Mouse (Mus musculus): Measurements from ENCODE around the gene Iffo2. TPM values are rescaled to one million over a fixed set of nuclear protein-coding genes. Genes with fewer than 3 reads are reported as not detected.

Gene Iffo2
- polyA plus RNA-seq, 1 experiment from 2014 or later, result 2.4 TPM

GRCm38 (mm10) chr4:139492258-139492833, 38.0 kb upstream of the Iffo2 start:
- ATAC-seq (replicated peaks; ENCODE audit: extremely low read depth, insufficient read depth, low FRiP score), result peak; percentile 17; the same call in 1 of the 2 replicates
- 0 out of 2 replicates have a peak, but pooled peaks cover 6% of the 10 kb centered on the region for H3K4me1 ChIP-seq (ENCODE audit: control insufficient read depth, insufficient read depth, low read length)
- H3K36me3 ChIP-seq (ENCODE audit: control insufficient read depth, insufficient read depth), result peaks cover 30% of the 10 kb centered on the region
- 40% methylated on average over 3 of the region's 3 CpGs for WGBS
- H3K4me2 ChIP-seq (ENCODE audit: low read depth, low read length), result no peak overlapping the region
- H3K9ac ChIP-seq (ENCODE audit: low read length), result no peak overlapping the region
- H3K27ac ChIP-seq (ENCODE audit: low read length), result no peak overlapping the region
- H3K27me3 ChIP-seq (ENCODE audit: control insufficient read depth, insufficient read depth, low read length), result no peaks in the 10 kb centered on the region
- H3K9me3 ChIP-seq (replicated peaks; ENCODE audit: control insufficient read depth, low read length), result no peaks in the 10 kb centered on the region
- H3K4me3 ChIP-seq (ENCODE audit: low read length), result no peak overlapping the region

GRCm38 (mm10) chr4:139493227-139494025, 36.9 kb upstream of the Iffo2 start:
- ATAC-seq (replicated peaks; ENCODE audit: extremely low read depth, insufficient read depth, low FRiP score), result no peak

GRCm38 (mm10) chr4:139500814-139501213, 29.5 kb upstream of the Iffo2 start:
- no peak for ATAC-seq (replicated peaks; ENCODE audit: extremely low read depth, insufficient read depth, low FRiP score)

More at GRCm38 (mm10) chr4:139493227-139494025, 36.9 kb upstream of the Iffo2 start:
- Histone ChIP-seq H3K9me3 (replicated peaks; ENCODE audit: control insufficient read depth, low read length) (no peaks in the 10 kb centered on the region), H3K4me2 (ENCODE audit: low read depth, low read length) (no peak overlapping the region), H3K27me3 (ENCODE audit: control insufficient read depth, insufficient read depth, low read length) (no peaks in the 10 kb centered on the region), H3K36me3 (ENCODE audit: control insufficient read depth, insufficient read depth) (peaks cover 22% of the 10 kb centered on the region), H3K4me1 (ENCODE audit: control insufficient read depth, insufficient read depth, low read length) (0 out of 2 replicates have a peak, but pooled peaks cover 6% of the 10 kb centered on the region), H3K9ac (ENCODE audit: low read length) (no peak overlapping the region), H3K4me3 (ENCODE audit: low read length) (no peak overlapping the region), H3K27ac (ENCODE audit: low read length) (no peak overlapping the region)
- 63% methylated on average over 9 of the region's 9 CpGs for WGBS

GRCm38 (mm10) chr4:139501702-139502101, 28.6 kb upstream of the Iffo2 start:
- Histone ChIP-seq H3K4me3 (ENCODE audit: low read length) (no peak overlapping the region), H3K27me3 (ENCODE audit: control insufficient read depth, insufficient read depth, low read length) (no peaks in the 10 kb centered on the region), H3K4me1 (ENCODE audit: control insufficient read depth, insufficient read depth, low read length) (no peaks in the 10 kb centered on the region), H3K27ac (ENCODE audit: low read length) (no peak overlapping the region), H3K36me3 (ENCODE audit: control insufficient read depth, insufficient read depth) (no peaks in the 10 kb centered on the region), H3K4me2 (ENCODE audit: low read depth, low read length) (no peak overlapping the region), H3K9me3 (replicated peaks; ENCODE audit: control insufficient read depth, low read length) (peaks cover 3% of the 10 kb centered on the region), H3K9ac (ENCODE audit: low read length) (no peak overlapping the region)
- 77% methylated on average over 6 of the region's 6 CpGs for WGBS
- ATAC-seq (replicated peaks; ENCODE audit: extremely low read depth, insufficient read depth, low FRiP score), result no peak

More at GRCm38 (mm10) chr4:139500814-139501213, 29.5 kb upstream of the Iffo2 start:
- H3K36me3 ChIP-seq (ENCODE audit: control insufficient read depth, insufficient read depth), result no peaks in the 10 kb centered on the region
- H3K27ac ChIP-seq (ENCODE audit: low read length), result no peak overlapping the region
- 51% methylated on average over 14 of the region's 14 CpGs for WGBS
- peaks cover 2% of the 10 kb centered on the region for H3K9me3 ChIP-seq (replicated peaks; ENCODE audit: control insufficient read depth, low read length)
- no peak overlapping the region for H3K4me2 ChIP-seq (ENCODE audit: low read depth, low read length)
- no peaks in the 10 kb centered on the region for H3K27me3 ChIP-seq (ENCODE audit: control insufficient read depth, insufficient read depth, low read length)
- no peaks in the 10 kb centered on the region for H3K4me1 ChIP-seq (ENCODE audit: control insufficient read depth, insufficient read depth, low read length)
- H3K4me3 ChIP-seq (ENCODE audit: low read length), result no peak overlapping the region
- no peak overlapping the region for H3K9ac ChIP-seq (ENCODE audit: low read length)

- Histone ChIP-seq H3K4me2 (ENCODE audit: low read depth, low read length) (no peak overlapping the region), H3K36me3 (ENCODE audit: control insufficient read depth, insufficient read depth) (no peaks in the 10 kb centered on the region), H3K9ac (ENCODE audit: low read length) (no peak overlapping the region), H3K4me3 (ENCODE audit: low read length) (no peak overlapping the region), H3K4me1 (ENCODE audit: control insufficient read depth, insufficient read depth, low read length) (no peaks in the 10 kb centered on the region), H3K27ac (ENCODE audit: low read length) (no peak overlapping the region), H3K9me3 (replicated peaks; ENCODE audit: control insufficient read depth, low read length) (peaks cover 3% of the 10 kb centered on the region), H3K27me3 (ENCODE audit: control insufficient read depth, insufficient read depth, low read length) (no peaks in the 10 kb centered on the region)
- WGBS, result 75% methylated on average over 8 of the region's 8 CpGs
- no peak for ATAC-seq (replicated peaks; ENCODE audit: extremely low read depth, insufficient read depth, low FRiP score)
These were observed 26.4 kb upstream of the Iffo2 start for GRCm38 (mm10) chr4:139503919-139504318.

- Histone ChIP-seq H3K36me3 (ENCODE audit: control insufficient read depth, insufficient read depth) (no peaks in the 10 kb centered on the region), H3K27me3 (ENCODE audit: control insufficient read depth, insufficient read depth, low read length) (no peaks in the 10 kb centered on the region), H3K4me2 (ENCODE audit: low read depth, low read length) (no peak overlapping the region), H3K9me3 (replicated peaks; ENCODE audit: control insufficient read depth, low read length) (peaks cover 3% of the 10 kb centered on the region), H3K9ac (ENCODE audit: low read length) (no peak overlapping the region), H3K4me3 (ENCODE audit: low read length) (no peak overlapping the region), H3K27ac (ENCODE audit: low read length) (no peak overlapping the region), H3K4me1 (ENCODE audit: control insufficient read depth, insufficient read depth, low read length) (no peaks in the 10 kb centered on the region)
- ATAC-seq (replicated peaks; ENCODE audit: extremely low read depth, insufficient read depth, low FRiP score), result no peak
- 81% methylated on average over 4 of the region's 4 CpGs for WGBS
These were observed 24.6 kb upstream of the Iffo2 start for GRCm38 (mm10) chr4:139505716-139506115.

- H3K27ac ChIP-seq (ENCODE audit: low read length), result no peak overlapping the region
- 87% methylated on average over 11 of the region's 11 CpGs for WGBS
These were observed 23.6 kb upstream of the Iffo2 start for GRCm38 (mm10) chr4:139506727-139507126.

GRCm38 (mm10) chr4:139509069-139509468, 21.3 kb upstream of the Iffo2 start:
- no peaks in the 10 kb centered on the region for H3K36me3 ChIP-seq (ENCODE audit: control insufficient read depth, insufficient read depth)
- WGBS, result 83% methylated on average over 1 of the region's 2 CpGs

More at GRCm38 (mm10) chr4:139506727-139507126, 23.6 kb upstream of the Iffo2 start:
- no peaks in the 10 kb centered on the region for H3K4me1 ChIP-seq (ENCODE audit: control insufficient read depth, insufficient read depth, low read length)
- H3K9me3 ChIP-seq (replicated peaks; ENCODE audit: control insufficient read depth, low read length), result peaks cover 3% of the 10 kb centered on the region
- no peaks in the 10 kb centered on the region for H3K27me3 ChIP-seq (ENCODE audit: control insufficient read depth, insufficient read depth, low read length)
- no peak overlapping the region for H3K9ac ChIP-seq (ENCODE audit: low read length)
- no peak overlapping the region for H3K4me3 ChIP-seq (ENCODE audit: low read length)
- no peak for ATAC-seq (replicated peaks; ENCODE audit: extremely low read depth, insufficient read depth, low FRiP score)
- no peak overlapping the region for H3K4me2 ChIP-seq (ENCODE audit: low read depth, low read length)
- H3K36me3 ChIP-seq (ENCODE audit: control insufficient read depth, insufficient read depth), result no peaks in the 10 kb centered on the region

GRCm38 (mm10) chr4:139511557-139511956, 18.8 kb upstream of the Iffo2 start:
- no peak overlapping the region for H3K9ac ChIP-seq (ENCODE audit: low read length)
- no peak overlapping the region for H3K4me3 ChIP-seq (ENCODE audit: low read length)
- no peak overlapping the region for H3K4me2 ChIP-seq (ENCODE audit: low read depth, low read length)
- no peaks in the 10 kb centered on the region for H3K27me3 ChIP-seq (ENCODE audit: control insufficient read depth, insufficient read depth, low read length)
- H3K4me1 ChIP-seq (ENCODE audit: control insufficient read depth, insufficient read depth, low read length), result no peaks in the 10 kb centered on the region
- 63% methylated on average over 2 of the region's 2 CpGs for WGBS
- H3K36me3 ChIP-seq (ENCODE audit: control insufficient read depth, insufficient read depth), result no peaks in the 10 kb centered on the region
- no peak overlapping the region for H3K27ac ChIP-seq (ENCODE audit: low read length)
- no peak for ATAC-seq (replicated peaks; ENCODE audit: extremely low read depth, insufficient read depth, low FRiP score)
- no peaks in the 10 kb centered on the region for H3K9me3 ChIP-seq (replicated peaks; ENCODE audit: control insufficient read depth, low read length)

More at GRCm38 (mm10) chr4:139509069-139509468, 21.3 kb upstream of the Iffo2 start:
- Histone ChIP-seq H3K27me3 (ENCODE audit: control insufficient read depth, insufficient read depth, low read length) (no peaks in the 10 kb centered on the region), H3K4me1 (ENCODE audit: control insufficient read depth, insufficient read depth, low read length) (no peaks in the 10 kb centered on the region), H3K4me3 (ENCODE audit: low read length) (no peak overlapping the region), H3K9me3 (replicated peaks; ENCODE audit: control insufficient read depth, low read length) (peaks cover 3% of the 10 kb centered on the region), H3K27ac (ENCODE audit: low read length) (no peak overlapping the region), H3K9ac (ENCODE audit: low read length) (no peak overlapping the region), H3K4me2 (ENCODE audit: low read depth, low read length) (no peak overlapping the region)
- ATAC-seq (replicated peaks; ENCODE audit: extremely low read depth, insufficient read depth, low FRiP score), result no peak

All from heart, embryonic 16.5 days (tissue).